Mouse (Mus musculus) retina, adult 2 months (tissue): ENCODE results near the gene Ston1.

Experiments used
- DNase-seq: peaks from one replicate; pipeline ENCODE4 v3.0.0-alpha.2; 2012; ENCODE audit warnings: low read depth, low spot score

The Ston1 gene

DNA sequence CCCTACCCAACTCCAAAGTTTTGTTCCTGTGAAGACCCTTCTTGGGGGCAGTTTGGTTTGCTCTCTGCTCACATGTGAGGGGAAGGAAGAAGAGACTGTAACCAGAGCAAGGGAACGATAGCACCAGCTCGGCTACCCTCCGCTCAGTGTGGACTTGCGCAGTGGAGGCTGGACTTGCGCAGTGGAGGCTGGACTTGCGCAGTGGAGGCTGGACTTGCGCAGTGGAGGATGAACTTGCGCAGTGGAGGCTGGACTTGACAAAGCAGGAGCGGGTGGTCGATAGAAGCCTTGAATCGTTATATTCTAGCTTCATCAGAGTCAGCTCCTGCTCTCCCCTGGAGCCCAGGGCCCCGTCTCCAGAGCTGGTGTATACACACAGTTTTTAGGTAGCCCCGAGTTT, 27.9 kb downstream of the Ston1 start:
- DNase-seq, result no peak

DNA sequence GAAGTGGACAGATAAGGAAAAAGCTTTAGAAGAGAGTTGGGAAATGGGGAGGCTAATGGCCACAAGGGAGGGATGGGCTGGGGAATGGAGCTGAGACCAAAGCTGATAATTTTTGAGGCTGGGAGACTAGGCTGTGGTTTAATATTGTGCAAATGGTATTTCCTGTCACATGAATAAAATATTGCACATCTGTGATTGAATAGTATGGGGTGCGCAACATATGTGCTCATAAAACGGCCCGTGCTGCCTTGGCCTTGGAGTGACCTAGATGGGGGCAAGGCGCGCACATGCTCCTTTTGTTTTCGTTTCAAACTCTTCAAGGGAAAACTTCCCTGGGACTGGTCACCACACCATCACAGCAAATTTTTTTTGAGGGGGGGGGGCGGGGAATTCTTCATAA, 28.4 kb downstream of the Ston1 start:
- DNase-seq, result no peak

DNA sequence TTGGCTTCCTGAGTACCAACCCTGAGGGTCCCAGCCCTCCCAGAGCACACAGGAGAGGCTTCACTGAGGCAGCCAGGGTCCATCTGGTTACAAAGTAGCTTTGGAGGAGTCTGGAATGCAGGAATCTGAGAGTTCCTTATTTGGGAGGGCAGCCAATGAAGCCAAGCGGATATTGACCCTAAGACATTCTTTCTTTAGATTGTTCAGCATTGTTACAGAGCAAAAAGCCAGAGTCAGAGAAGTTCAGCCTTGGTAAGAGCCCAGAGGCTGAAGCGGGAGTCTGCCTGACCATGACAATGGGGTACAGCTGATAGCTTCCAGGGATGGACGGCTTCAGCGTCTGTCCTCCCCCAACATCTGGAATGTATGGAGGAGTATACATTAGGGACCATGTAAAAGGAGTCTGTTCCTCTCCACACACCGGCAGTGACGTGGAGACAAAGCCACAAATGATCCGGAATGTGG, 28.9 kb downstream of the Ston1 start:
- DNase-seq, result no peak

DNA sequence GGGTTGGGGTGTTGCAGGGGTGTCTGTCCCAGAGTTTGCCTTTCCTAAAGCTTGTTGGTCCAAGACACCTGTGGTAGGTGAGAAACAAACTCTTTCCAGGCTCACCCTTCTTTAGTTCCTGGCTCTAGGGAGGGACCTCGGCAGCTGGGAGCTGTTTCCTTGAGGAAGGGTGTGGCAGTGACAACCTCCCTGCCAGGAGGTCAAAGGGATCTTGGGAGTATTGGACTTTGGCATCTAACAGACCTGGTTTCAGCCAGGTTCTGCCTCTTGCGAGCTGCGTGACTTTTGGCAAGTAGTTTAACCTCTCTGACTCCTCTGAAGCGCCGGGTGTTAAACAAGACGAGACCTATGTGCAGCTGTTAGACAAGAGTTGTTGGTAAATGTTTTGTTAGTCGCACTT, 29.7 kb downstream of the Ston1 start:
- DNase-seq, result no peak

DNA sequence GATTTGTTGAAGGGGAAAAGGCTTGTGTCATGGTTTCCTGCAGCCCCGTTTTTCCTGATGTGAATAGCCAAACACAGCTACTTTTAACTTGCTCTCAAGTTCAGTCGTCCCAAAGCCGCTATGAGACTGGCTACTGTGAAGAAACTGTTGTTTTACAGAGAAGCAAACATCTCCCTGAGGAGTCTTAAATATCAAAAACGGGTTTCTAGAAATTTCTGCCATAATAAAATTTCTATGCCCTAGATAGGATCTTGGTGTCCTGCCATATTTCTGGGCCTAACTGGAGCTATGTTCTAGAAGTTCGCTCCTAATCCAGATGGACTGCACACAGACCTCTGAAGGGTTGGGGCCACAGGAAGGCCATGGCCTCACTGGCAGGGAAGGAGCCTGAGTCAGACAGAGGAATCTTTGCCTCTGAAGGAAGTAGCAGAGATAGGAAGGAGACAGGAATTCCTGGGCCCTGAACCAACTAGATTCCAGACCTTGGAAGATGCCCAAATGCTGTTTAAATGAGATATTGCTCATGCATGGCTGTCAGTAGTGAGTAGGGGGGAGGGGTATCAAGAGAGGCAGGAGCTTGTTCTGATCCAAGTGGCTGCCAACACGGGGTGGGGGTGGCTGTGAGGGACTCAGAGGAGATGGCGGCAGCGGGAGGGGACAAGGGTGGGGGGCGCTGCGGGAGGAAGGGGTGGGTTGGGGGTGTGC, 31.3 kb downstream of the Ston1 start:
- DNase-seq, result no peak

DNA sequence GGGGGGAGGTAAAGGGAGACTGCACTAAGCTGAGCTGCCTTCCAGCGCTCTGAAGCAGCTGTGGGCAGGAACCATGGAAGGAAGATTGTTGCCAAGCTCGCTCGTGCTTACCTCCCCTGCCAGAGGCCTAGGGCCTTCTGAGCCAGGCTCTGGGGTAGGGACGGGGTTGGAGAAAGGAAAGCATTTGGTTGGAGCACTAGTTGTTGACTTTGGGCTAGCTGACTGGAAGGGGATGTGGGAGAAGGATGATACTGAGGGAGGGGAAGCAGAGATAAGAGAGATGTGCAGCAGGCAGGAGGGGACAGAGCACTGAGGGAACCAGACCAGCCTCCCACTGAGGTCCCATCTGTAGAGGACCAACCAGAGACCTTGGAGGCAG, 31.9 kb downstream of the Ston1 start:
- no peak for DNase-seq

DNA sequence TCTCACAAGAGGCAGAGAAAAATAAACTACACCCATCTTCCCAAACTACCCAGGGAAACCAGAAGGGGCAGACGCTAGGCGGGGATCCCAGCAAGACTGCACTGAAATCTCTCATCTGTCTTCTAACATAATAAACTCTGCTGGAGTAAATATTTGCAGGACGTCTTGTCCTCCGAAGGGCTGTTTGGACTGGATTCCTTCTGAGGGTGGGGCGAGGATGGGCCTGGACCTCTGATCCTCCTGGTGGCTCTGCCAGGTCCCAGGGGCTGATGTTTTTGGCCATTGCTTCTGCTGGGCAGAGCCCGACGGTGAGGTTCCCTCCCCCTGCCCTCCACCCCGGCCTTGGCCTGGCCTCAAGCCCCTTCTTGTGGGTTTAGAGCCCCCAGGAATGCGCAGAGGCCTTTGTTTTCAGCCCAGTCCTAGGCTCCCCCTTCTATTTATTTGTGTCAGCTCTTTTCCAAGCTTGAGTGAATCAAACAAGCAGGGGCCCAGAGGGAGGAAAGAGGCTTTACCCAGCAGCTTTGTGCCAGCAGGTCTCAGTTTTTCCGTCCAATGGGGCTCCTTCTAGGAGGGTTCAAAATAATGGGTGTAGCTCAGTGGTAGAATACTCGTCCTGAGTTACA, 32.6 kb downstream of the Ston1 start:
- DNase-seq, result no peak

DNA sequence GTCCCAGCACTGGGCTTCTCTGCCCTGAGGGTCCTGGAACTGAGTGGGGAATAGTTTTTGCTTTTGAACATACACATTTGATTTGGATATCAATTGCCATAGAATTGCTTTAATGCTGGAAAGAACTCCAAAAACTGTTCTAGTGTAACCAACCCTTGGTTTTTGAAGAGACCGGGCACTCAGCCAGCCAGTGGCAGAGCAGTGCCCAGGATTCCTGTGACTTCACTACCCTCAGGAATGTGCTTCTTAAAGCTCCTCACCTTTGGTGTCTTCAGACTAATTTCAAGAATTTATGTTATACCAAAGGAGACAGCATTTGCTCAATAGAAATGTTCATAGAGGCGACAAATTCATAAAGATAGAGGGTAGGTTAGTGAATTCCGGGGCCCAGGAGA, 33.1 kb downstream of the Ston1 start:
- no peak for DNase-seq

DNA sequence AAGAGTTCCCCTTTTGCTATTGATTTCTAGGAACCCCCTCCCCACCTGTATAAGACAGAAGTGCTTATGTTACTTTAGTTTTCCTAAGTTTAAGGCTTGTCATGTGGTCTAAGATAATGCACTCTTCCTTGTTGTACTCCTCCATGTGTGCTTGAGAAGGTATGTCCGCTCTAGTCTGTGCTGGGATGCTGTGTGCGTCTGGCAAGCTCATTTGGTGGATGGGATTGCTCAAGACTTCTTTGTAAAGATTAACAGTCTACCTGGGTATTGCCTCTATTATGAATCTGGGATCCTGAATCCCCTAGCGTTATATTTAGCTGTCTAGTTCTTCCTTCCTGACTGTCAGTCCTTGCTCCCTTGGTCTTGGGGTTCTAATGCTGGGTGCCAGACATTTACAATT, 35.1 kb downstream of the Ston1 start:
- DNase-seq, result no peak

DNA sequence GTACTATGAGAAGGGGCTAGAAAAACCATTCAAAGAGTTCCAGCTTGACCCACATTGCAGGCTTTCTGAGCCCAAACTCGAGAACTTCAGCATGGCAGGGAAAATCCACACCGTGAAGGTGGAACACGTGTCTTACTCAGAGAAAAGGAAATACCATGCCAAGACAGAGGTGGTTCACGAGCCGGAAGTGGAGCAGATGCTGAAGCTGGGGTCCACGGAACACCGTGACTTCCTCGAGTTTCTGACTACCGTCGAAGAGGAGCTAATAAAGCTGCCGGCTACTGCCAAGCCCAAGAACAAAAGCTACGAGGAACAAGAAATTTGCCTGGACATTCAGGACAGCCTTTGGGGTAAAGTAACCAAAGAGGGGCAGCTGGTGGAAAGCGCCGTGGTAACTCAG, 38.6 kb downstream of the Ston1 start:
- DNase-seq, result no peak

DNA sequence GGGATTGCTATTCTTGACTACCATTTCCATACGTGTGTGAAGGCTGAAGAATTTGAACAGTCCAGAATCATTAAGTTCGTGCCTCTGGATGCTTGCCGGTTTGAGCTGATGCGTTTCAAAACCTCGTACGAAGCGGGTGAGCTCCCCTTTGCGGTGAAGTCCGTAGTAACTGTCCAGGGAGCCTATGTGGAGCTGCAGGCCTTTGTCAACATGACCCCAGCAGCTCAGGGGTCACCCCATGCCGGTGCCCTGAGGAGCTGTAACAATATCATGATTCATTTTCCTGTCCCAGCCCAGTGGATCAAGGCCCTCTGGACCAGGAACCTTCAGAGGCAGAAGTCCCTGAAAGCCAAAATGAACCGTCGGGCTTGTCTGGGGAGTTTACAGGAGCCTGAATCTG, 39.1 kb downstream of the Ston1 start:
- DNase-seq, result no peak

DNA sequence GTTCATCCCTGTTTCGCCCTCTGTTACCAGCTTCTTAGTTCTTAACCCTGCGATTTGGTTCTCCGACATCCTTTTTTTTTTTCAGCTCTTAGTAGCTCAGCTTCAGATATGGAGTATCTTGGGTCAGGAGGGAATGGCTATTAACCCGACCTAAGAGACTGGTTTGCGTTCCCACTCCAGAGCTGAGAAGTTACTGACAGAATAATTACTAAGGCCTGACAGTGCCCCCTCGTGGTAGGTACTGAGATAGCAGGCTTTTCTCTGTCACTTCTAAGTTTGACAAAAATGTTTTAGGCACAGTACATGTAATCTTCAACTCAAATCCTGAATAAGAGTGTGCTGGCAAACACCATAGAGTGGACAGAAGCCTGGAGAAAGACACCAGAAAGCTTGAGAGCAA, 43.5 kb downstream of the Ston1 start:
- DNase-seq, result no peak

DNA sequence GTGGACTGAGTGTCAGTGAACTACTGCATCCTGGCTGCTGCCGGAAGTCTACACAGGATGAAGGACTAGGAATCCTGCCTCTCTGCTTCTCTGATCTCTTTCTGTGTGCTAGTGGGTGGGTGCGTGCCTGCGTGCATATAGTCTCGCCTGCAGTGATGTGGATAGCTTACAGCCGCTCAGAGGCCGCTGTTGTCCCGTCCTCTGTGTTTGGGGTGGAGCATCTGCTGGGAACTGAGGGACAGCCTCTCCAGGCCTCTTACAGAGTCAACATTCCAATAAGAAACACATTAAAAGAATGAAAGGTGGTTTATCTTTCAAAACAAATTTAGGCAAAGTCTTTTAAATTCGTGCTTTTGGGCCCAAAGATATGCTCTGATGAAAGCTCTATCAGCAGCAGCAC, 44.4 kb downstream of the Ston1 start:
- no peak for DNase-seq

DNA sequence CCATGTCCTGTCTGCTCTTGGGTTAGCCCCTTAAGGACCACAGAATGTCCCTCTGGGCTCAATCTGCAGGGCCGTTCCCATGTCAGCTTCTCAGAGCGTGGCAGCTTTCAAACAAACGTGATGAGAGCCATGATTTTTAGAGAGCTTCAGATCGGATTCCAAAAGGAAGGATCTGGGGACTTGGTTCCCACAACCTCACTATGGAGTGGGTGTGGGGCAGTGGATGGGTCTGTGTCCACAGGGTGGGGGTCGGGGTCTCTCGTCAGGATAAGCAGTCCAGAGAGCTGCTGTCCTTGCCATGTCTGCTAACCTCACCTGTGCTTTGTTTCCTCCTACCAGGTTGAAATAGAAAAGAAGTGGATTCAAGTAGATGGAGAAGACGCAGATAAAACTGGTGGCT, 47.4 kb downstream of the Ston1 start:
- no peak for DNase-seq

DNA sequence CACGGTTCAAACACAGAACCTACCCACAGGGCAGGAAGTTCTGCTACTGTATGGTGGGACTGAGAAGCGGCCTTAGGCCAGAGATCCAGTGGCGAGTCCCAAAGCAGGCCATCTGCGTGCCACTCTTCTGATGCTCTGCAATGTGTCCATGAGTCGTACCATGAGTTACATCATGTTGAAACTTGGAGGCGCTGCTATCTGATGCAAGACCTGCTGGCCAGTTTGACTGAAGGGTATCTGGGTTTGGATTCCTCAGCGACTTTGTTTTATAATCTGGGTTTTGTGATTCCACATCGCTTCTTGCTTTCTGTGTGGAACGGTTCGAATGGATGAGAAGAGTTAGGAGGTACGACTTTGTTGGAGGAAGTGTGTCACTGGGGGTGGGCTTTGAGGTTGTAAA, 47.8 kb downstream of the Ston1 start:
- DNase-seq, result no peak

DNA sequence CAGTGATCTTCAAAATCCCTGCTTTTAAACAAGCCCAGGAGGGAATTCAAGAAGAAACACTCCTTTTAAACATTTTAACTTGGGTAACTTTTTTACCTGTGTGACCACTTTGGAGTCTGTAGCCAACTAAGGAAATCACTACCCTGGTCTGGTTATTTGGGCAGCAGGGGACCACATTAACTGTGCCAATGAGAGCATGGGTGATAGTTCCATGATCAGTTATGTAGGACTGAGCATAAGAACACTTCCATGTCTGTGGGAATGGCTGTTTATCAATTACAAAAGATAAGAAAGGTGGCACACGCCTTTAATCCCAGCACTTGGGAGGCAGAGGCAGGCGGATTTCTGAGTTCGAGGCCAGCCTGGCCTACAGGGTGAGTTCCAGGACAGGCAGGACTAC, 49.7 kb downstream of the Ston1 start:
- no peak for DNase-seq

DNA sequence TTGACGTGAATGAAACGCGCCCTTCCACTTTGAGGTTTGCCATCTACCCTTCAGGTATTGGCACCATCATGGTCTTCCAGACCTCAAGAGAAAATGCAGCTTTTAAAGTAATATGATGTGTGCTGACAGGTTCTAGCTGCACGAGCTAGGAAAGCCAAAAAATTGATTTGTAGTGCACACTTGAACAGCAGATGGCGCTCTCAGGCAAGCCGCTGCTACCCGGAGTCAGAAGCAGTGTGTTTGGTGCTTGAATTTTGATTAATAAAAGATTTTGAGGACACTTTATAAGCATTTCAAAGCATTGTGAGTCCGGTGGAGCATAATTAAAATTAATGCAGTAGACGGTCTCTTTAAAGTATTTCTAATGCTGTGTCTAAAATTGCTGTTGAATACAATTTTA, 54.5 kb downstream of the Ston1 start:
- no peak for DNase-seq

DNA sequence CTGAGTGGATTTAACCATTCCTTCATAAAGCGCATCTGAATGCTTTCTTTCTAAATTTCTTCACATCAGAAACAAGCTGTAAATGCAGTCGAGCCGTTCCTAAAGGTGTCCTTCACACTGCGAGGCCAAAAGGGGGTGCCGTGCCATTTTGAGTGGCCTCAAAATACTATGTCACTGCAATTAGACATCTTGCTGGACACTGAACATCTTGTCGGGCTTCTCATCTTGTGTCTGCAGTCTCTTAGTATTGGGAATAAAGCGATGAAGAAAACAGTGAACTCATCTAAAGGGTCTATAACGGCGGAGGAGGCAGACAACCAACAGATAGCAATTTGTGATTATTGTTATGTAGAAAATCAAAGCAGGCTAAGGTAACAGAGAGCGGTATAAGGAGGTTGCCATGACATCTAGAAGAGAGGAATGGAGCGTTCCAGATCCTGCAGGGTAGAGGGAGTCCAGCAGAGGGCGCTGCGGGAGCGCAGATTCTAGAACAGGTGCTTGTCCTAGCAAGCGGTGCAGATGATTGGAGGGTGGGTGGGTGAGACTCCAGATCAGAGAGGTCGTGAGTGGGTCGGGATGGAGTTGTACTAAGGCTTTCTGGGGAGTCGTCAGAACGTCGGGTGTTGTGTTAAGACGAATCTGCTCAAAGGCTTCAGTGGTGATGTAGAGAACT, 55.4 kb downstream of the Ston1 start:
- no peak for DNase-seq

DNA sequence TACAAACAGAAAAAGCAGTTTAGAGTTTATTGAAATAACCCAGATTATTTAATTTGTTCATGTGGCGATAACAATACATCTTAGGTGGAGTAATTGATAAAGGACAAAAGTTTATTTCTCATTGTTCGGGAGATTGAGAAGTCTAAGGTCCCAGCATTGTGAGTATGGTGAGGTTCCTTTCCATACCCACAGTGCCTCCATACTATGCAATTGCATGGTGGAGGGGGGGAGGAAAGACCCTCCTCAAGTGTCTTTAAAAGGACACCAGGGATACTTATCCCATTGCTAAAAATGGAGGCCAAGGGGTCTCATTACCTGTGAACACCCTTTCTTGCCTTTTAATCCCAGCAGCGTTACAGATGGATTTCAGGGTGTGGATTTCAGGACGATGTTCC, 55.9 kb downstream of the Ston1 start:
- no peak for DNase-seq

DNA sequence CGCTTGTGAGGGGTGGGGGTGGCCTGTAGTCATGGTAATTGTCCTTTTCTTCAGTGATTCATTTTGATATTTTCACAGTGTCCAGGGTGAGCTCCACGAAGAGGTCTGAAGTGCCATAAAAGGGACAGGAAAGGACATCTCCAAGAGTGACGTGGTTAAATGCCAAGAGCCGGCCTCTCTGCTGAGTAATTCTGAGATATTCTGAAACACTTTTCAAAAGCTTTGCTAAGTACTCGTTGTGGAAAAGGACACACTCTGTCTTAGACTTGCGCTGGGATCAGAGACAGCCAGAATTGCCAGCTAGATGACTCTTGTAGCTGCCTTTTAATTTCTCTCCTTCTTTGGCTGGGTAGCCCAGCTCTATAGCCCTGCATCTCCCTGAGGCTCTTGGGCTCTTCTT, 61.0 kb downstream of the Ston1 start:
- DNase-seq, result no peak

DNA sequence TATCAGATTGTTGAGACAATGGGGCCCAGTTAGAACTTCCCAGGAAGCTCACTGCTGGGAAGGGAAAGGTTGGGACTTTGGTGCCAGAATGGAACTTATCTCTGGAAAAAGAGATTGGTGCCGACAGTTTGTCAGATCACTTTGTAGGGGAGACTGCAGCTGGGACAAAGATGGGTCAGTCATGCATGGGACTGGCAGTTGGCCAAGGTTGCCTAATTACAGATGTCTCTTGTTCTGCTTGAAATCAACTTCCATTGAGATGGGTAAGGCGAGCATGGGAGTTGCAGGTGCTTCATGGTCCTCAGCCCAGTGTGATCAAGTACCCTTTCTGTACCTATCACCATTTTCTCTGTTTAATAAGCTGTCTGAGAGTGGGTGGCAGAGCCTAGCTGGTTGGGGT, 68.6 kb downstream of the Ston1 start:
- no peak for DNase-seq

DNA sequence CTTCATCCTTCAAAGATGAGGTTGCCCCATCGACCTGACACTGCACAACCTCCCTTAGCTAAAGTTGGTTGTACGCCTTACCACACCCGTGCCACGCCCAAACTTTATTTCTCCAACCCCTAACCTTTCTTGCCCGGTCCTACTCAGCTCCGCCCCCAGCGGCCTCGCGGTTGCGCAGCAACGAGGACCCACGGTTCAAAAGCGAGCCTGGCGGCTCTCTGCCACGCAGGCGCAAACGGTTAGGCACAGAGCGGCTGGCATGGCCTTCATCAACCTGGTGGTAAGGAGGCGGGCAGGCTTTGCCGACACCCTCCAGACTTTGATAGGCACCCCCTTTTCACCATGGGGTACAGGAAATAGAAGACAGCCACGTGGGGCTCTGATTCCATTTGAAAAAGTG, 71.0 kb downstream of the Ston1 start, which contains the start of gene Gtf2a1l:
Gtf2a1l (plus strand) TSS at position 209 of the 400 bp plus-strand sequence.
- DNase-seq, result no peak

DNA sequence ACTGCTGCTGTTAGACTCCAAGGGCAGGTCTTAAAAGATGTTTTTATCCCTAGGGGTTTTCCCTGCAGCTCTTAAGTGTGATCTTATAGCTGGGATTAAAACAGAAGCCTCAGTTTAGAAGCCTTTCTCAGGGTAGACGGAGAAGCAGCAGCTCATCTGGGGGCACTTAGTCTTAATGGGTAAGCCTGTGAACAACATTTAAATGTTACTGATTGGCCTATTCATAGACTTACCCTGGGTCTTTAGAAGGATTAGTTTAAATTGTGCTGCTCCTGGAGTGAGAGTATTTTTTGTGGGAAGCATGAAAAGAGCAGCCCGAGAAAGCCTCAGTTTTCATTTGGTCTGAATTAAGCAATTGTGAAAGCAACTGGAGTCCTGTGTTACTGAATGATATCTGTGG, 72.4 kb downstream of the Ston1 start:
- no peak for DNase-seq
